Mouse (Mus musculus): ENCODE measurements around the gene Ldb2. TPM values are rescaled to one million over a fixed set of nuclear protein-coding genes. Genes with fewer than 3 reads are reported as not detected.

Gene Ldb2
- 9.3 and 14.9 TPM in 2 replicates for polyA plus RNA-seq (2016; fragmentation: Nextera tagmentation; extraction: Ambion mirVana)

DNA sequence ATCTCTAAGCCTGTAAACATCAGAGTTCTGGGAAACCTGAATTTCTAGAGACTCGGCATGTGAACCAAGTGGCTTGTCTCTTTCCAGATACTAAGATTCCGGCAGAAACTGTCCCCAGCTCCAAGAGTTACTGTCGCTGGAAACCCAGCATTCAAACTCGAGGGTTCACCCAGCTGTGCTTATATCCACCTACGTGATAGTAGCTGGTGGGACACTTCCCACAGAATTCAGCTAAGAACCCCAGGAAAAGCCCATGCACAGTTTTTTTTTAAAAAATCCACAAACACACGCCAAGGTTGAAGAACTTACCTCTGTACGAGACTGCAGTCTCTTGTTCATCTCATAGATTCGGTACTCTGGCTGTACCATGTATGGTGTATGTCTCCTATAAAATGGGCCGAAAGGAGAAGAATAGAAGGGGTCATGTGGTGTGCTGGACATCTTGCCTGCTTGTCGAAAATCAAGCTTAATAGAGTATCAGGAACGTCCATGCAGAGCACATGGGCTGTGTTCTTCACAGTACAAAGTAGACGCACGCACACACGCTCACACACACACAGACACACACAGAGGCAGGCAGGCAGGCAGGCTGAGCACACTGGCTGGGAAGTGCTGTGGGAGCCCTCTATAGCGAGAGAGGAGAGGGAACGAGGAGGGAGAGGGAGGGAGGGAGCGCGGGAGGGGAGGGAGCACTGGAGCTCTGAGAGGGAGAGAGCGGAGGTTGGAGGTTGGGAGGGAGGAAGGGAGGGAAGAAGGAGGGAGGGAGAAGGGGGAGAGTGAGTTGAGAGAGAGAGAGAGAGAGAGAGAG lies at the start of gene Ldb2:
Gene Ldb2, minus strand, starts transcription at position 628 of the 808 bp plus-strand sequence.
- peak within 1 kb of the TSS; percentile 72 for H3K27ac ChIP-seq
- H3K27me3 ChIP-seq (ENCODE audit: insufficient read depth, poor library complexity, severe bottlenecking): no peaks in the 10 kb centered on the region
- WGBS: 1% methylated on average over 19 of the region's 19 CpGs
- no peaks in the 10 kb centered on the region for H3K36me3 ChIP-seq
- no peaks in the 10 kb centered on the region for H3K9me3 ChIP-seq
- DNase-seq (ENCODE audit: low spot score): peak; percentile 82
- H3K4me1 ChIP-seq: peaks cover 10% of the 10 kb centered on the region; the same call in 1 of the 2 replicates
- peak within 1 kb of the TSS; percentile 60 for H3K4me3 ChIP-seq

DNA sequence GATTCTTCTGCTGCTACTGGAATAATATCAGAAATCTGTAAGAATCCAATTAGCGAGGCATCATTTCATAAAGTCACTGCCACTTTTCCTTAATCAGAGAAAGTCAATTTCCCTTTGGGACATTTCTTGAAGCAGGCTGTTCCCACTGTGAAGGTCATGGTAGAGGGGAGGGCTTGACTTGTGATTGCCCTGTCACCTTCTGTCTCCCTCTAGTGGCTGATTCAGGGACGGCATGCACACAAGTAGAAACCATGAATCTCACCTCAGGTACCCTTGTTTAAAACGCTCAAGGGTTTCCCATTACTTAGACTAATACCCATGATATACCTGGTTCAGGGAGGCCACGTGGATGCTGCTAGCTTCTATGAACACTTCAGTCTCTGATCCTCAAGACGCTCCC lies 31.8 kb upstream of the Ldb2 start:
- H3K27me3 ChIP-seq (ENCODE audit: insufficient read depth, poor library complexity, severe bottlenecking): no peaks in the 10 kb centered on the region
- H3K9me3 ChIP-seq: no peaks in the 10 kb centered on the region
- H3K27ac ChIP-seq: no peak overlapping the region
- H3K36me3 ChIP-seq: no peaks in the 10 kb centered on the region
- H3K4me1 ChIP-seq: no peaks in the 10 kb centered on the region
- no peak for DNase-seq (ENCODE audit: low spot score)
- WGBS: 63% methylated on average over 5 of the region's 5 CpGs
- H3K4me3 ChIP-seq: no peak overlapping the region

DNA sequence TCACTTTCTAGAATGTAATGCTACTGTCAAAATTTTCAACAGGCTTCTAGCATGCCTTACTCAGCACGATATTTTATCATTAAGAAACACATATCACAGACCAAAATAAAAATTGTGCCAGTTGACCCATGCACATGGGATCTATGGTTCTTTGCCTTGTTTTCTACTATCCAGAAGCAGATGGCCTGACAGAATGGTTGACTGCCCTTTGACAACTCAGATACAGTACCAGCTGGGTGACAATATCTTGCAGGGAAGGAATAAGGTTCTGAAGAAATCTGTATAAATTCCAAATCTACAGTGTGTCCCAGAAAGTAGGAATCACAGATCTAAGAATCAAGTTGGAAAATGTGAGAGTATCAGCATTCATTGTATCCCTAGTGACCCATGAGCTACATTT lies 16.0 kb upstream of the Ldb2 start:
- Histone ChIP-seq H3K27me3 (ENCODE audit: insufficient read depth, poor library complexity, severe bottlenecking) (no peaks in the 10 kb centered on the region), H3K4me3 (no peak overlapping the region), H3K27ac (no peak overlapping the region), H3K36me3 (no peaks in the 10 kb centered on the region), H3K9me3 (no peaks in the 10 kb centered on the region), H3K4me1 (no peaks in the 10 kb centered on the region)
- DNase-seq (ENCODE audit: low spot score): no peak
- 93% methylated on average over 1 of the region's 1 CpGs for WGBS

DNA sequence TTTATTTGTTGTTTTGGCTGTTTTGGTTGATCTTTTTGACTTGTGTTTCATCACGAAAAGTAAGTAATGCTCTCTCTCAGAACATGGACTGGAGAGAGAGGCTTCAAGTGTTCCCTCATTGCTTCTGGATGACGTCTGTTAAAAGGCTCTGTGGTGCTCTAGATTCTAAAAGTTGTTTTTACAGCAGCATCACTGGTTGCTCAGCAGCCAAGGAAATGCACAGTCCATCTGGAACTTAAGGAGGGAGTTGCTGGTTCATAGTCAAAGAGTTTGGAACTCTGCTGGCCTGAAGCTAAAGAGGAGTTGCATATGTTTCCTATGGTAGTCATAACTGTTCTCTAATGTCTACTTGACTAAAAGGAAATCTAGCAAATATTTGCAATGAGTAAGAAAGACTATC lies 6.5 kb upstream of the Ldb2 start:
- no peak overlapping the region for H3K27ac ChIP-seq
- no peaks in the 10 kb centered on the region for H3K27me3 ChIP-seq (ENCODE audit: insufficient read depth, poor library complexity, severe bottlenecking)
- no peaks in the 10 kb centered on the region for H3K36me3 ChIP-seq
- H3K4me1 ChIP-seq: no peaks in the 10 kb centered on the region
- no peaks in the 10 kb centered on the region for H3K9me3 ChIP-seq
- whole genome bisulfite sequencing: 70% methylated on average over 2 of the region's 2 CpGs
- DNase-seq (ENCODE audit: low spot score): no peak
- H3K4me3 ChIP-seq: no peak overlapping the region

DNA sequence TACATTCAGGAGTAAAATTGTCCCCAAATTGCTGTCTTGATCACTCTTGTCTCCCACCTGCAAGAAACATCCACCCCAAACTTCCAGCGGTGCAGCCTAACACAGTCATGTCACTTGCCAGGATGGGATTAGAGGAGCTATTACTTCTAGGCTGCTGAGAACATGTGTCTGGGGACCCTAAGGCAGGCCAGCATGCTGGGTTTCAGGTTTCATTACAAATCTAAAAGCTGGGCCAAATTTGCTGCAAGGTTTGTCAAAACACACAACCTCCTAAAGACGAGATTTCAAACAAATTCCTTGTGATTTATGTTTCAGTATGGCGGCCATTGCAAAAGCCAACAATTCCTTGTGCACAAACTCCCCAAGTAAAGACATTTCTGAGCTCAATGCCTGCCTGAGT lies 1.6 kb upstream of the Ldb2 start:
- H3K27me3 ChIP-seq (ENCODE audit: insufficient read depth, poor library complexity, severe bottlenecking): no peaks in the 10 kb centered on the region
- H3K4me1 ChIP-seq: peaks cover 10% of the 10 kb centered on the region; the same call in 1 of the 2 replicates
- no peak overlapping the region for H3K4me3 ChIP-seq
- no peaks in the 10 kb centered on the region for H3K9me3 ChIP-seq
- WGBS: 31% methylated on average over 3 of the region's 3 CpGs
- no peak overlapping the region for H3K27ac ChIP-seq
- H3K36me3 ChIP-seq: no peaks in the 10 kb centered on the region
- DNase-seq (ENCODE audit: low spot score): no peak

DNA sequence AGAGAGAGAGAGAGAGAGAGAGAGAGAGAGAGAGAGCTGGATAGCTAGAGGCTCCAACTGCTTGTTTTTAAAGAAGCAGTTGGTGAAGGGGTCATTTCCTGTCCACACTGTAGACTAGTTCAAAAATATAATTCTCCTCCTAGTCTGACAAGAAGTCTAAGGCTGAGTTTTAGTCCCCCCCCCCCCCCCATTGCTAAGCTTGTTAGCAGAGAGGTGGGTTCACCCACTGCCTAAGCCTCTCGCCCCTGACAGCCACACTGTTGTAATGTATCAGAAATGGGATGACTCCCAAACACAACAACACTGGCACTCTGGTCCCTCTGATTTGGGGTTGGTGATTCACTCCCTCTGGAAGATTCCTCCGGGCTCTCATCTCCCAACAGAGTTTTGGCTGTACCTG lies 381 bp upstream of the Ldb2 start:
- no peak for DNase-seq (ENCODE audit: low spot score)
- H3K4me1 ChIP-seq: peaks cover 10% of the 10 kb centered on the region; the same call in 1 of the 2 replicates
- H3K4me3 ChIP-seq: peak overlapping the region; percentile 60
- no peaks in the 10 kb centered on the region for H3K36me3 ChIP-seq
- H3K27me3 ChIP-seq (ENCODE audit: insufficient read depth, poor library complexity, severe bottlenecking): no peaks in the 10 kb centered on the region
- 26% methylated on average over 2 of the region's 2 CpGs for WGBS
- peak overlapping the region; percentile 72; the same call in 1 of the 2 replicates for H3K27ac ChIP-seq
- H3K9me3 ChIP-seq: no peaks in the 10 kb centered on the region

DNA sequence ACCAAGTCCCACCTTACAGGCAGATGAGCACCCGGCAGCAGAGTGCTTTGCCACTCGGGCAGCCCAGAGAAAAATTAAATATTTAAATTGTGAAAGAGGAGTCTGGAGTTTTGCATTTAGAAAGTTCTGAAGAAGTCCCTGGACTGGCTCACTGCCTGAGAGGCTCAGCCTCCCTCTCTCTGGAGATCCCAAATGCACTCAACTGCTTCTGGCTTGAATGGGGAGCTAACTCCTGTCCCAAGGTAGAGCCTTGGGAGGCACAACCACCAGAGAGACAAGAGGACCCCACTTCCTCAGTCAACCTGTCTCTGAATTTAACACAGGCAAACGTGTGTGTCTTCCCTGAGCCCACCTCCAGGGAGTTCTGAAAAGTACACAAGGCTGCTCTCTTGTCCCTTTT lies 987 bp downstream of the Ldb2 start:
- Histone ChIP-seq H3K27ac (peak overlapping the region; percentile 32; the same call in 1 of the 2 replicates), H3K4me1 (peaks cover 10% of the 10 kb centered on the region; the same call in 1 of the 2 replicates)
- DNase-seq (ENCODE audit: low spot score): no peak

DNA sequence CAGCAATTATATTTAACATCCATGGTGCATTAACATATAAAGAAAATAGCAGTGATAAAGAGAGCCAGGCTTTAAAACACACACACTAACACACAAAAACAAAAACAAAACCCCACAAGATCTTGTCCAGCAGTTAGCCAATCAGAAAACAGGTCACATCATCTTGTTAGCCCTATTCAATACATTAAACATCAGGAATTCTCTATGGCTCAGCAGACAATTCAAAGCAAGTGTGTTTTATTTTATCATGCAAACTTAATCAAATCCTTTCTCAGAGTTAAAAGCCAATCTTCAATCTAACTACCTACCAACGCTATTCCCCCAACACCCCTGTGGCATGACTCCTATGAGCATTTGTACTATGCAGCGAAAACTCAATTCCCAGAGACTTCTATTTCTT lies 1.4 kb downstream of the Ldb2 start:
- Histone ChIP-seq H3K4me3 (peak overlapping the region; percentile 60), H3K36me3 (no peaks in the 10 kb centered on the region), H3K27ac (peak overlapping the region; percentile 32; the same call in 1 of the 2 replicates), H3K27me3 (ENCODE audit: insufficient read depth, poor library complexity, severe bottlenecking) (no peaks in the 10 kb centered on the region), H3K9me3 (no peaks in the 10 kb centered on the region), H3K4me1 (peaks cover 10% of the 10 kb centered on the region; the same call in 1 of the 2 replicates)
- no peak for DNase-seq (ENCODE audit: low spot score)
- WGBS: 19% methylated on average over 2 of the region's 2 CpGs

More for the DNA sequence above, 987 bp downstream of the Ldb2 start:
- Histone ChIP-seq H3K36me3 (no peaks in the 10 kb centered on the region), H3K9me3 (no peaks in the 10 kb centered on the region), H3K4me3 (peak overlapping the region; percentile 60), H3K27me3 (ENCODE audit: insufficient read depth, poor library complexity, severe bottlenecking) (no peaks in the 10 kb centered on the region)
- WGBS: 5% methylated on average over 3 of the region's 3 CpGs

DNA sequence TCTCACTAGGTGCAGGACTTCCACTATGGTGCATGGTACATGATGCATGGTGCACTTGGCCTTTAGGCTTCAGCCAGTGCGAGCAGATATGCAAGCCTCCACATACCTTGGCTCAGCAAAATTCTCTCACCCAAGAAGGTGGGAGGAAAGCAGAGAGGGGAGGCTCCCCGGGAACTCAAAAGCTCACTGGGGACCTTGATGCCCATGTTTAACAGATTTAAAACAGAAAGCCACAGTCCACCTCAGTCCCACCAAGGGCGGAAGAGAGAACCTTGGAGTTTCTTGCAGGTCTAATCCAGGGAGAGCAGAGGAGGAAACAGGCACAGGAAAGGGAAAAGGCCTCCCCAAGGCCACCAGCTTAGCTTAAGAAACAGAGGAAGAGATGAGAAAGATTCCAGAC lies 14.9 kb downstream of the Ldb2 start:
- H3K4me1 ChIP-seq: no peaks in the 10 kb centered on the region
- H3K27me3 ChIP-seq (ENCODE audit: insufficient read depth, poor library complexity, severe bottlenecking): no peaks in the 10 kb centered on the region
- 72% methylated on average over 3 of the region's 3 CpGs for WGBS
- H3K4me3 ChIP-seq: no peak overlapping the region
- H3K9me3 ChIP-seq: no peaks in the 10 kb centered on the region
- no peaks in the 10 kb centered on the region for H3K36me3 ChIP-seq
- H3K27ac ChIP-seq: no peak overlapping the region
- no peak for DNase-seq (ENCODE audit: low spot score)

DNA sequence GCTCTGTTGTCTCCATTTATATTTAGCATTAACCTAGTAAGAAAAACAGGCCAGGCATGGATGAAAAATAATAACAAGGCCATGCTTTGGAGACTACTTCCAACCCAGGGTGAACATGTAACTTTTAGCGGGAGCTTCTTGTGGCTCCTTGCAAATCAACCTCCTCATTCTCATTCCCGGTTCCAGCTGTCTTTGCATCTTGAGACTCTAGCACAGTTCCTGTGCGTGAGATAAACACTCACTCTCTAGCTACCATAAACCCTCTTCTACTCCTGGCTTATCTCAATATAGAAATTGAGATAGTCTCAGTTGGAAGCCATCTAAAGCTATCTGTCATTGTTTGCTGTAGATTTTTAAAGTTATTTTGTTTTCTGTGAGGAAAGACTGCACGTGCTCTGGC lies 20.1 kb downstream of the Ldb2 start:
- 66% methylated on average over 4 of the region's 4 CpGs for WGBS
- H3K9me3 ChIP-seq: no peaks in the 10 kb centered on the region
- DNase-seq (ENCODE audit: low spot score): no peak
- no peaks in the 10 kb centered on the region for H3K36me3 ChIP-seq
- no peaks in the 10 kb centered on the region for H3K27me3 ChIP-seq (ENCODE audit: insufficient read depth, poor library complexity, severe bottlenecking)
- H3K4me3 ChIP-seq: no peak overlapping the region
- no peak overlapping the region for H3K27ac ChIP-seq
- no peaks in the 10 kb centered on the region for H3K4me1 ChIP-seq

DNA sequence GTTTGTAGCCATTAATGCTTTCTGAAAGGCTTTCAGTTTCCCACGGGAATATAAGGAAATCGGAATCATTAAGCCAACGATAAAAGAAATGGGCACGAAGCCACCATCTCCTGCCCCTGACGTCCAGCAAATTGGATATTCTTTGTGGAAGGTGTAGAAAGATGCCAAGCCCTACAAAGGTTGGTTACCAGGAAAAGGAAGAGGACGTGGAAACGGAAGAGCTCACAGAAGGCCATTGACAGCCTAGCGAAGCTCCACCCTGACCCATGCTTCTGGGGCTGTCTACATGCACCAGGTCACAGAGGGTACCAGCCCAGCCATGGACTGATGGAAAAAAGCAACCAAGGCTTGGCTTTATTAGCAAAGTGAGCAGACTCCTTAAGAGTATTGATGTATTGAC lies 31.0 kb downstream of the Ldb2 start:
- H3K27ac ChIP-seq: no peak overlapping the region

DNA sequence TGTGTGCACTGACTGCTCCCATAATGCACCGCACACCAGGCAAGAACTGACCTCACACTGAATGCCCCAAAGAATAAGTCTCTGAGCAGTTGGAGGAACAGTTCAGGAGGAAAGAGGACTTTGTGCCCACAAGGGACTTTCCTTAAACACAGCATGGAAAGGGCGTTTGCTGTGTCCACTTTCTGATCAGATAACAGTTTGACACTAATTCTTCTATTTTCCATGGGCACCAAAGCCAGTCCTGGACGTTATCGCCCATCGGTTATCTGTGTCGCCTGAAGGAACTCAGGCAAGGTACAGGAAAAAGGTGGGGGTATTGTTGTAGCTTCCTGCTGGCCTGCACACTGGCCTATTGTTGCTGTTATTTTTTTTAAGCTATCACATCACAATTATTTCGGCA lies 34.6 kb downstream of the Ldb2 start:
- WGBS: 58% methylated on average over 7 of the region's 7 CpGs
- no peak for DNase-seq (ENCODE audit: low spot score)
- no peaks in the 10 kb centered on the region for H3K27me3 ChIP-seq (ENCODE audit: insufficient read depth, poor library complexity, severe bottlenecking)
- no peak overlapping the region for H3K4me3 ChIP-seq
- H3K9me3 ChIP-seq: no peaks in the 10 kb centered on the region
- H3K27ac ChIP-seq: no peak overlapping the region
- H3K4me1 ChIP-seq: no peaks in the 10 kb centered on the region
- no peaks in the 10 kb centered on the region for H3K36me3 ChIP-seq

More for the DNA sequence above, 31.0 kb downstream of the Ldb2 start:
- no peaks in the 10 kb centered on the region for H3K9me3 ChIP-seq
- DNase-seq (ENCODE audit: low spot score): no peak
- H3K4me3 ChIP-seq: no peak overlapping the region
- 82% methylated on average over 8 of the region's 8 CpGs for WGBS
- no peaks in the 10 kb centered on the region for H3K36me3 ChIP-seq
- no peaks in the 10 kb centered on the region for H3K27me3 ChIP-seq (ENCODE audit: insufficient read depth, poor library complexity, severe bottlenecking)
- no peaks in the 10 kb centered on the region for H3K4me1 ChIP-seq

DNA sequence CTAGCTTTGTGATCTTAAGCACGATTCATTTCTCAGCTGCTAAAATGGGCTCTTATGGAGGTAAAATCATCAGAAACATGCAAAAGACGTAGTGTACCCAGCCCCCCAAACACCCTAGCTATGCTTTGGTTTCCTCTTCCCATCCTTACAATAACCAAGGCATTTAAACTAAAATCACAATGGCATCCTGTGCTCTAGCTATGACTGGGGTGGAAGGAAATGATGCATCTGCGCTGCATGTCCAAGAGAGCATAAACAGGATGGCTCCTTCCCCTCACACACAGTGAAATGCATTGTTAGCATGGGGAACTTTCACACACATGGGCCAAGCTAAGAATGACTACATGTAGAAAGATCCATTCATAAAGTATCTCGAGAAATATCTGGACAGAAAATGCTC lies 40.3 kb downstream of the Ldb2 start:
- Histone ChIP-seq H3K4me3 (no peak overlapping the region), H3K4me1 (no peaks in the 10 kb centered on the region), H3K27me3 (ENCODE audit: insufficient read depth, poor library complexity, severe bottlenecking) (no peaks in the 10 kb centered on the region), H3K36me3 (no peaks in the 10 kb centered on the region), H3K9me3 (no peaks in the 10 kb centered on the region), H3K27ac (no peak overlapping the region)
- 65% methylated on average over 4 of the region's 4 CpGs for WGBS
- DNase-seq (ENCODE audit: low spot score): no peak

Measured in heart, embryonic 10.5 days (tissue).